ENCODE assay signal across 8 mouse cellular contexts in the genomic region with DNA sequence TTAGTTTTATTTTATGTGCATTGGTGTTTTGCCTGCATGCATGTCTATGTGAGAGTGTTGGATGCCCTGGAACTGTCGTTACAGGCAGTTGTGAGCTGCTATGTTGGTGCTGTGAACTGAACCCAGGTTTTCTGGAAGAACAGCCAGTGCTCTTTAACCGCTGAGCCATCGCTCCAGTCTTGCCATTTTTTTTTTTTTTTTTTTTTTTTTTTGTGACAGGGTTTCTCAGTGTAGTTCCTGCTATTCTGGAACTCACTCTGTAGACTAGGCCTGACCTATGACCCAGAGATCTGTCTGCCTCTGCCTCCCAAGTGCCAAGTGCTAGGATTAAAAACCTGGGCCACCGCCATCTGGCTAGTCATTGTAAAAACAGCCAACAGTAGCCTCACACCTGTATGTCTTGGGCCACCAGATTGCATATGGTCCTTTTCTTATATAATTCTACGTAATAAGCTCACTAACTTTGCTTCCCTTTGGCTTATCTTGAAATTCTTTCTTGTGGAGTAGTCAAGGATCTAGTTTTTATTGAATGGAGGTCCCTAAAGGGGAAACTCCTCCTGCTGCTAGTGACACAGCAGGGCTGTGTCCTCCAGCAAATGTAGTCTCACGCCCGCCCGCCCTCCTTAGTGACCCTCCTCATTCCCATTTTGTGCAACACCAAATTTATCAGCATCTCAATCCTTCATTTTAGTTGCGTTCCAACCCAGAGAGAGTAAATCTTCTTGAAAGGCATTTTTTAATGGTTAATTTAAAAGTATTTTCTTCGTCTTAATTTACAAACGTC. TPM values are rescaled to one million over a fixed set of nuclear protein-coding genes. Genes with fewer than 3 reads are reported as not detected.
A peak's percentile ranks its signal among the peaks of the same experiment; 100 is the strongest.
DNase-seq lines count a peak whose midpoint lies in the region; ATAC-seq and TF ChIP-seq lines count a peak whose summit lies in the region.

No protein-coding gene starts in this region.

- H3K4me1 ChIP-seq in lung, embryonic 16.5 days (replicated peaks; ENCODE audit: control insufficient read depth, insufficient read depth, low read length): peaks cover 7% of the 10 kb centered on the region; the same call in 1 of the 2 replicates
- H3K4me1 ChIP-seq in embryonic facial prominence, embryonic 15.5 days: peaks cover 17% of the 10 kb centered on the region; the same call in 1 of the 2 replicates
- H3K4me1 ChIP-seq in intestine, postnatal 0 days (replicated peaks; ENCODE audit: control insufficient read depth, insufficient read depth, low read length): 0 out of 2 replicates have a peak, but pooled peaks cover 4% of the 10 kb centered on the region
- peaks cover 21% of the 10 kb centered on the region for H3K4me1 ChIP-seq in neural tube, embryonic 13.5 days (replicated peaks)

- H3K4me2 ChIP-seq in lung, embryonic 16.5 days (ENCODE audit: low read depth, low read length): peak overlapping the region; percentile 52
- H3K4me2 ChIP-seq in embryonic facial prominence, embryonic 15.5 days (replicated peaks): peak overlapping the region; percentile 54
- peak overlapping the region; percentile 64 for H3K4me2 ChIP-seq in intestine, postnatal 0 days (replicated peaks; ENCODE audit: low read depth)
- peak overlapping the region; percentile 54 for H3K4me2 ChIP-seq in neural tube, embryonic 13.5 days

- no peaks in the 10 kb centered on the region for H3K36me3 ChIP-seq in lung, embryonic 16.5 days (ENCODE audit: control insufficient read depth, insufficient read depth, low read length)
- H3K36me3 ChIP-seq in embryonic facial prominence, embryonic 15.5 days: no peaks in the 10 kb centered on the region
- H3K36me3 ChIP-seq in intestine, postnatal 0 days (ENCODE audit: control insufficient read depth, insufficient read depth): no peaks in the 10 kb centered on the region
- H3K36me3 ChIP-seq in neural tube, embryonic 13.5 days: no peaks in the 10 kb centered on the region

- DNase-seq in lung, adult 18-20 months: no peak
- no peak for DNase-seq in layer of hippocampus, postnatal 36 days
- no peak for DNase-seq in left cerebral cortex, postnatal 4 days

- 0 out of 2 replicates have a peak overlapping the region, but pooled peaks have one; percentile 47 for H3K9ac ChIP-seq in lung, embryonic 16.5 days (ENCODE audit: low read length)
- no peak overlapping the region for H3K9ac ChIP-seq in embryonic facial prominence, embryonic 15.5 days
- H3K9ac ChIP-seq in intestine, postnatal 0 days (ENCODE audit: low read depth, low read length): 0 out of 2 replicates have a peak overlapping the region, but pooled peaks have one; percentile 38
- H3K9ac ChIP-seq in neural tube, embryonic 13.5 days: no peak overlapping the region

- peak overlapping the region; percentile 95 for H3K27ac ChIP-seq in lung, embryonic 16.5 days (ENCODE audit: low read length)
- H3K27ac ChIP-seq in embryonic facial prominence, embryonic 15.5 days (replicated peaks): peak overlapping the region; percentile 82
- 0 out of 2 replicates have a peak overlapping the region, but pooled peaks have one; percentile 76 for H3K27ac ChIP-seq in intestine, postnatal 0 days (ENCODE audit: low read depth, low read length)
- peak overlapping the region; percentile 81 for H3K27ac ChIP-seq in neural tube, embryonic 13.5 days (replicated peaks)

- TF ChIP-seq CTCF in intestine, postnatal 0 days (IDR thresholded peaks at IDR 0.05; ENCODE audit: low read depth): no peak

- no peak overlapping the region; the same call in 1 of the 2 replicates for H3K4me3 ChIP-seq in lung, embryonic 16.5 days (ENCODE audit: low read length)
- no peak overlapping the region; the same call in 1 of the 2 replicates for H3K4me3 ChIP-seq in embryonic facial prominence, embryonic 15.5 days (replicated peaks)
- no peak overlapping the region for H3K4me3 ChIP-seq in intestine, postnatal 0 days (ENCODE audit: low read depth, low read length)
- H3K4me3 ChIP-seq in neural tube, embryonic 13.5 days: peak overlapping the region; percentile 29; the same call in 1 of the 2 replicates

- 51% methylated on average over 11 of the region's 11 CpGs for WGBS in lung, embryonic 16.5 days
- WGBS in embryonic facial prominence, embryonic 15.5 days: 69% methylated on average over 11 of the region's 11 CpGs
- 66% methylated on average over 11 of the region's 11 CpGs for WGBS in intestine, postnatal 0 days
- 62% methylated on average over 11 of the region's 11 CpGs for WGBS in neural tube, embryonic 13.5 days

- intact Hi-C loops in left cerebral cortex, postnatal 4 days (cut with DNase I): no loop called here

- peak; percentile 26; the same call in 1 of the 2 replicates for ATAC-seq in lung, embryonic 16.5 days (ENCODE audit: low read depth)
- ATAC-seq in embryonic facial prominence, embryonic 15.5 days (ENCODE audit: insufficient number of reproducible peaks, low FRiP score, low TSS enrichment, low read depth): no peak
- ATAC-seq in intestine, postnatal 0 days: no peak
- ATAC-seq in neural tube, embryonic 13.5 days (ENCODE audit: low read depth): no peak
- ATAC-seq in erythroid progenitor cell, adult 5-6 weeks (replicated peaks; ENCODE audit: low FRiP score, poor library complexity, severe bottlenecking): no peak

- H3K27me3 ChIP-seq in lung, embryonic 16.5 days (ENCODE audit: control insufficient read depth, insufficient read depth, low read depth, low read length): no peaks in the 10 kb centered on the region
- H3K27me3 ChIP-seq in embryonic facial prominence, embryonic 15.5 days: no peaks in the 10 kb centered on the region
- H3K27me3 ChIP-seq in intestine, postnatal 0 days (replicated peaks; ENCODE audit: control insufficient read depth, insufficient read depth, low read length): no peaks in the 10 kb centered on the region
- no peaks in the 10 kb centered on the region for H3K27me3 ChIP-seq in neural tube, embryonic 13.5 days

- H3K9me3 ChIP-seq in lung, embryonic 16.5 days (ENCODE audit: control insufficient read depth, low read length): peaks cover 3% of the 10 kb centered on the region; the same call in 1 of the 2 replicates
- H3K9me3 ChIP-seq in embryonic facial prominence, embryonic 15.5 days (replicated peaks): no peaks in the 10 kb centered on the region
- no peaks in the 10 kb centered on the region for H3K9me3 ChIP-seq in intestine, postnatal 0 days (ENCODE audit: control insufficient read depth)
- H3K9me3 ChIP-seq in neural tube, embryonic 13.5 days: no peaks in the 10 kb centered on the region

RNA-seq across cellular contexts. Expression of gene Ints3, which starts 12.2 kb away (rescaled TPM):
- polyA plus RNA-seq in lung, embryonic 16.5 days (2015; fragmentation: Nextera tagmentation; extraction: Ambion mirVana): 28.7 and 28.8 TPM in 2 replicates
- polyA plus RNA-seq in embryonic facial prominence, embryonic 15.5 days (2015; fragmentation: Nextera tagmentation; extraction: Ambion mirVana): 27.6 and 28.5 TPM in 2 replicates
- 8.8 and 9.7 TPM in 2 replicates for polyA plus RNA-seq in intestine, postnatal 0 days (2015; fragmentation: Nextera tagmentation; extraction: Ambion mirVana)
- 29.3 and 30.8 TPM in 2 replicates for polyA plus RNA-seq in neural tube, embryonic 13.5 days (2015; fragmentation: Nextera tagmentation; extraction: Ambion mirVana)
- 10 to 100 TPM; 78.2 to 80.4 TPM for total RNA-seq in layer of hippocampus, postnatal 36 days (2021)
- total RNA-seq in erythroid progenitor cell, adult 5-6 weeks (2015; ENCODE audit: low replicate concordance): 6.7 and 12.6 TPM in 2 replicates
- total RNA-seq in erythroid progenitor cell, adult 5-6 weeks (2017; ENCODE audit: low replicate concordance): 13.2 and 18.2 TPM in 2 replicates
- 10 to 100 TPM; 71.0 to 73.8 TPM for total RNA-seq in left cerebral cortex, postnatal 4 days (2021)

RNA-seq across cellular contexts. Expression of gene Npr1, which starts 20.1 kb away (rescaled TPM):
- polyA plus RNA-seq in lung, embryonic 16.5 days (2015; fragmentation: Nextera tagmentation; extraction: Ambion mirVana): 24.3 and 25.0 TPM in 2 replicates
- polyA plus RNA-seq in embryonic facial prominence, embryonic 15.5 days (2015; fragmentation: Nextera tagmentation; extraction: Ambion mirVana): 5.9 and 6.2 TPM in 2 replicates
- polyA plus RNA-seq in intestine, postnatal 0 days (2015; fragmentation: Nextera tagmentation; extraction: Ambion mirVana): 3.4 and 4.2 TPM in 2 replicates
- 3.7 and 3.9 TPM in 2 replicates for polyA plus RNA-seq in neural tube, embryonic 13.5 days (2015; fragmentation: Nextera tagmentation; extraction: Ambion mirVana)
- 1 to 10 TPM; 4.6 to 6.1 TPM for total RNA-seq in layer of hippocampus, postnatal 36 days (2021)
- total RNA-seq in erythroid progenitor cell, adult 5-6 weeks (2015; ENCODE audit: low replicate concordance): not detected in 2 replicates
- total RNA-seq in erythroid progenitor cell, adult 5-6 weeks (2017; ENCODE audit: low replicate concordance): not detected in 2 replicates
- total RNA-seq in left cerebral cortex, postnatal 4 days (2021): 1 to 10 TPM; 3.1 to 3.8 TPM

RNA-seq across cellular contexts. Expression of gene Ilf2, which starts 30.3 kb away (rescaled TPM):
- polyA plus RNA-seq in lung, embryonic 16.5 days (2015; fragmentation: Nextera tagmentation; extraction: Ambion mirVana): 171 and 189 TPM in 2 replicates
- 182 and 183 TPM in 2 replicates for polyA plus RNA-seq in embryonic facial prominence, embryonic 15.5 days (2015; fragmentation: Nextera tagmentation; extraction: Ambion mirVana)
- polyA plus RNA-seq in intestine, postnatal 0 days (2015; fragmentation: Nextera tagmentation; extraction: Ambion mirVana): 38.3 and 40.7 TPM in 2 replicates
- polyA plus RNA-seq in neural tube, embryonic 13.5 days (2015; fragmentation: Nextera tagmentation; extraction: Ambion mirVana): 280 and 290 TPM in 2 replicates
- 10 to 100 TPM; 83.0 to 83.8 TPM for total RNA-seq in layer of hippocampus, postnatal 36 days (2021)
- 61.6 and 86.5 TPM in 2 replicates for total RNA-seq in erythroid progenitor cell, adult 5-6 weeks (2015; ENCODE audit: low replicate concordance)
- total RNA-seq in erythroid progenitor cell, adult 5-6 weeks (2017; ENCODE audit: low replicate concordance): 93.7 and 150 TPM in 2 replicates
- 100 to 1,000 TPM; 155 to 161 TPM for total RNA-seq in left cerebral cortex, postnatal 4 days (2021)

RNA-seq across cellular contexts. Expression of gene Snapin, which starts 45.2 kb away (rescaled TPM):
- polyA plus RNA-seq in lung, embryonic 16.5 days (2015; fragmentation: Nextera tagmentation; extraction: Ambion mirVana): 86.4 and 88.5 TPM in 2 replicates
- 95.4 and 104 TPM in 2 replicates for polyA plus RNA-seq in embryonic facial prominence, embryonic 15.5 days (2015; fragmentation: Nextera tagmentation; extraction: Ambion mirVana)
- polyA plus RNA-seq in intestine, postnatal 0 days (2015; fragmentation: Nextera tagmentation; extraction: Ambion mirVana): 53.1 and 53.9 TPM in 2 replicates
- polyA plus RNA-seq in neural tube, embryonic 13.5 days (2015; fragmentation: Nextera tagmentation; extraction: Ambion mirVana): 98.2 and 103 TPM in 2 replicates
- total RNA-seq in layer of hippocampus, postnatal 36 days (2021): 10 to 100 TPM; 49.8 to 50.8 TPM
- total RNA-seq in erythroid progenitor cell, adult 5-6 weeks (2015; ENCODE audit: low replicate concordance): 11.3 and 17.7 TPM in 2 replicates
- 13.1 and 16.4 TPM in 2 replicates for total RNA-seq in erythroid progenitor cell, adult 5-6 weeks (2017; ENCODE audit: low replicate concordance)
- 10 to 100 TPM; 35.4 to 37.2 TPM for total RNA-seq in left cerebral cortex, postnatal 4 days (2021)

RNA-seq across cellular contexts. Expression of gene Slc27a3, which starts 55.9 kb away (rescaled TPM):
- 20.7 and 21.7 TPM in 2 replicates for polyA plus RNA-seq in lung, embryonic 16.5 days (2015; fragmentation: Nextera tagmentation; extraction: Ambion mirVana)
- polyA plus RNA-seq in embryonic facial prominence, embryonic 15.5 days (2015; fragmentation: Nextera tagmentation; extraction: Ambion mirVana): 32.1 and 34.6 TPM in 2 replicates
- 2.5 and 2.9 TPM in 2 replicates for polyA plus RNA-seq in intestine, postnatal 0 days (2015; fragmentation: Nextera tagmentation; extraction: Ambion mirVana)
- polyA plus RNA-seq in neural tube, embryonic 13.5 days (2015; fragmentation: Nextera tagmentation; extraction: Ambion mirVana): 22.9 and 24.1 TPM in 2 replicates
- 10 to 100 TPM; 13.9 to 25.2 TPM for total RNA-seq in layer of hippocampus, postnatal 36 days (2021)
- not detected in 2 replicates for total RNA-seq in erythroid progenitor cell, adult 5-6 weeks (2015; ENCODE audit: low replicate concordance)
- 1.0 TPM in 1 of 2 replicates, not detected in the other for total RNA-seq in erythroid progenitor cell, adult 5-6 weeks (2017; ENCODE audit: low replicate concordance)
- total RNA-seq in left cerebral cortex, postnatal 4 days (2021): 10 to 100 TPM; 25.8 to 26.3 TPM

Comparison
In these comparisons a context has a peak if more than half of its experiments do, and no peak if none do; other contexts are left out.
1. H3K9ac ChIP-seq: peak in lung, embryonic 16.5 days (single experiment) and intestine, postnatal 0 days (single experiment); none in embryonic facial prominence, embryonic 15.5 days (single experiment) and neural tube, embryonic 13.5 days (single experiment).
2. Peak in every context shown above with its lines, with median percentiles within 50 percentile points of each other: H3K27ac ChIP-seq and H3K4me2 ChIP-seq.